Mouse (Mus musculus) spleen, postnatal 14 days (tissue): ENCODE data around the gene Rad54l2.
A peak's percentile ranks its signal among the peaks of the same experiment; 100 is the strongest.

ENCODE experiments used
- DNase-seq, 2 experiments: peaks; one replicate each; pipeline ENCODE4 v3.0.0; 2021 to 2022; ENCODE audit warnings: low spot score in 2 of 2

Gene Rad54l2

GRCm38 (mm10) chr9:106676571-106676970 lies 112.4 kb downstream of the Rad54l2 start:
- no peak for DNase-seq

- DNase-seq = no peak
Measured at GRCm38 (mm10) chr9:106675965-106676364, 113.0 kb downstream of the Rad54l2 start.

- peak; percentile 57 to 72 for DNase-seq
Measured at GRCm38 (mm10) chr9:106675480-106675879, 113.5 kb downstream of the Rad54l2 start.

DNA sequence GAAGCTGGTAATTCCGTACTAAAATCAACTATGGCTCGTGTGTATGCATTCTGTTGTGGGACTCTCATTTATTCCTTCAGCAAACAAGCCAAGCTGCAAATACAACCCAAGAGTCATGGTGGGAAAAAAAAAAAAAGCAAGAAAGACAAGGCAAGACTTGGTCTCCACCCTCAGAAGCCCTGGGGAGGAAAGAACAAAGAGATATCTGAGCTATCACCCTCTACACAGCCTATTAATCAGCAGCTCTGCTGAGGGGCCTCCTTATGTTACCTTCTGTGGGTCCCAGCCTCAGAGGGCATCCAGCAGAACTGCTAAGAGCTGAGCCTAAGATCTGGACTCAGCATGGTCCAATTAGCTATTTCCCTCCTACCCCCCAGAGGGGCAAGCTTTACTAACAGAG lies 115.1 kb downstream of the Rad54l2 start:
- no peak for DNase-seq

- no peak for DNase-seq
Measured at GRCm38 (mm10) chr9:106664856-106665255, 124.1 kb downstream of the Rad54l2 start.

DNA sequence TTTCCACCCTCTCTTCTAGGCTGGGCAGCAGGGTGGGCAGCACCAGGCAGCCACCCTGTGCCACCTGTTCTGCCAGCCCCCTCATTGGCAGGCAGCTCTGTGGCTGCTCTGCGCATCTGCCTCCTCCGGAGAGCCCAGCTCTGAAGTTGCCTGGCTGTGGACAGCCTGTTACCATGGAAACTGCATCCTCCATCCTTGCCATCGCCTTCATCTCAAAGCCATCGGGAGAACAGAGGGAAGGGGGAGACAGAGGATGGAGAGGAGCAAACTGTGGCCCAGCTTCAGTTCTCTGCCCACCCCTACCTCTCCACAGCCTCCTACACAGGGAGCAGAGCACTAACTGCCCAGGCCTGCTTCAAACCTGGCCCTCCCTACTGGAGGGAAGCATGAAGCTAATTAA lies 124.6 kb downstream of the Rad54l2 start:
- DNase-seq = no peak

- no peak for DNase-seq
Measured at GRCm38 (mm10) chr9:106663200-106663599, 125.8 kb downstream of the Rad54l2 start.

DNA sequence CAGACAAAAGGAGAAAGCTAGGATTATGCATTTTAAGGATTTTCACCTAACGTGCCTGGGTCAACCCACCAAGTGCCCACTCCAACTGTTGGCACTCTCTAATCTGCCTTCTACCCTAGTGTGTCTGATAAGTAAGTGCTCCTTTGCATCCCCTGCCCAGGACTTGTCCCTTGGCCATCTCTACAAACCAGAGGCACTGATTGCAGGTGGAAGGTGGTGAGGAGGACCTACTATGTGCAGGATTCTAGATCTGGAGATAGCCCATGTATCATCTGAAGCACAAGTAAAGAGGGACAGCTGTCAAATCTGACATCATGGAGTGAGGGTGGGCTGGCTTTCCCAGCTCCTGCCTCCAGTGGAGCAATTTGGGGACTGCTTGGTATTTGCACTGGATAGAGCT lies 129.1 kb downstream of the Rad54l2 start:
- no peak for DNase-seq

- no peak for DNase-seq
Measured at GRCm38 (mm10) chr9:106659441-106659840, 129.6 kb downstream of the Rad54l2 start.

DNA sequence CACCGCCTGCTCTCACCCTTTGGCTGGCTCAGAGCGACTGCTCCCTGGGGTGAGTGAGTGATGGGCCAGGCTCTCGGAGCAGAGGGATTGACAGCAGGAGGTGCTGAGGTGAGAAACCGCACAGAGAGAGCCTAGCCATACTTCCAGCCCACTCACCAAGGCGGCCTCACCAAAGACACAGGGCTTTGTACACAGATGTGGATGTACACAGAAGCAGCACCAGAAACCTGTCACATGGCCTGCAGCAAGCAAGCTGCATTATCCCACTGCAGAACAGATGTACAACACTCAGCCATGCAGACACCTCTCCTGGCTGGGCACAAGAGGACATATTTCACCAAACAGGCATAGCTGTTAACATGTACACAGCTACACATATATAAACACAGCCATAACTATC lies 131.4 kb downstream of the Rad54l2 start:
- no peak for DNase-seq

GRCm38 (mm10) chr9:106656820-106657219 lies 132.2 kb downstream of the Rad54l2 start:
- DNase-seq = no peak

DNA sequence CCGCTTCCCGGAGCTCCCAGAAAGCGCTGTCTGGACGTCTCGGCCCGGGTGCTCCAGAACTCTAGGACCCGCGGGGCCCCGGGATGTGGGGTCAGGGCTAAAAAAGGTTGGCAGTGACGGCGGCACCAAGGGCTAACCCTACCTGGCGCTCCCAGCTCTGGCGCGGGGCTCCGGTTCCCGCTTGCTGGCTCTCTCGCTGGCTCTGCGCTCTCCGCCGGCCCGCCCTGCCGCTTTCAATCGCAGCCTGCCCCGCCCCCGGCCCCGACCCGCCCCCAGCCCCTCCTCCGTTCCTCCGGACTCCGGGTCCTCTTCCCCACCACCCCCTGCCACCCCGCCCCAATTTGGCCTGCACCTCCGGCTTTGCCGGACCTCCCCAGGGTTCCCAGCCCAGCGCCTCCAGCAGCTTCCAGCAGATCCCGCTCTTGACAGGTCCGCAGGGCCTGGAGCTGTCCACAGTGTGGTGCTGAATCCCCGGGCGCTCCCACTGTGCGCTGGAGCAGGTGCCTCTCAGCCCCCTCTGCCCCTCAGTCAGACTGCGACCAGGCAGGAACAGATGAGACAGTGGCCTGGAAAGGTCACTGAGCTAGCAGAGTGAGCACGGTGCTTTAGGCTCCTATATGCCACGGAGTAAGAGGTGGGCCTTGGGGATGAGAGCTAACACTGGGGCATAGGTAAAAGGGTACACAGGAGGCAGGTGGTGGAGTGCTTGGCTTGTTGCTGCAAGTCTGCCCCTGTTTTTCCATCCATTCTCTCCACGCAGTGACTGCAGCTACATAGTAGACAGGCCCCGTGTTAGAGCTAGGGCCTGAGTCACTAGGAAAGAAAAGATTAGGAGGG lies 132.9 kb downstream of the Rad54l2 start, which contains the start of gene Grm2:
TSS of gene Grm2 (minus strand) at position 199 of the 837 bp plus-strand sequence.
- peak in 1 of 2 experiments; percentile 27 for DNase-seq

DNA sequence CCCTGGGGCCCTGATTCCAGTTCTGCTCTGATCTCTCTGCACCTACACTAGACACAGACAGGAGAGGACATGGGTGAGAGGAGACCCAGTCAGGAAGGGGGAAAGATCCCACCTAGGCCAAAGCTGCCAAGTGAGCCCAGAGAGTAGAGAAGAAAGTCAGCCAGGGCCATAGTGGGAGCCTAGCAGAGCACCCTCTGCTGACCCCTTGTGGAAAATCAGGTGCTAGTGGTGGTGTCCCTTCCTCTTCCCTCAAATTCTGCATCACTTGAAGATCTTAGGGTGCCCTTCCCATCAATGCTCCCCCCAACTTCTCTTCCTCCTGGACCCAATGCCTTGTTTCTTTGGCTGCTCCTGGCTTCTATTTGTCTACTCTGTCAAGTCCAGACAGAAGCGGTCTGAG lies 136.3 kb downstream of the Rad54l2 start:
- DNase-seq = no peak

GRCm38 (mm10) chr9:106647226-106647625 lies 141.8 kb downstream of the Rad54l2 start:
- no peak for DNase-seq

- no peak for DNase-seq
Measured at GRCm38 (mm10) chr9:106645684-106646271, 143.2 kb downstream of the Rad54l2 start.

GRCm38 (mm10) chr9:106643787-106644186 lies 145.2 kb downstream of the Rad54l2 start:
- DNase-seq = no peak

- DNase-seq = peak; percentile 36 to 61
Measured at GRCm38 (mm10) chr9:106643128-106643527, 145.9 kb downstream of the Rad54l2 start.

DNA sequence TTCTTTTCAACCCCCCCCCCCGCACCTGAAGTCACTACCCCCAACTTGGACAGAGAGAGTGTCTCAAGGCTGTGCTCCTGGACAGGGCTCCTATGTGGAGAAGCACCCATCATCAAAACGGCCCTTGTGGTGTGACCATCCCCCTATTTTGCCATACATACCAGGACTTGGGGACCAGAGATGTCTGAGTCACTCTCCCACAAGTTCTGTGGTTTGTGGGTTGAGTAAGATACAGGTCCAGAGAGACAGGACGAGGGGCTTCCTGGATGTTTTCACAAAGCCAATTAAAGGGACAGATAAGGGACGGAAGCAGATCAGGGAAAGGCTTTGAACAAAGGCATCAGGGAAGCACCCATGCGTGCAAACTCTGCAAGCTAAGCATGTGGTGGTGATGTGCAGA lies 147.6 kb downstream of the Rad54l2 start:
- DNase-seq = no peak

- no peak for DNase-seq
Measured at GRCm38 (mm10) chr9:106638154-106638553, 150.8 kb downstream of the Rad54l2 start.
